Mouse (Mus musculus) brain, embryonic 18.5 days (tissue): Measurements from ENCODE around the gene Trmt13.
A peak's percentile ranks its signal among the peaks of the same experiment; 100 is the strongest.
"Not testable (repeated sequence)": the region's sequence is repeated elsewhere in the genome, so short reads cannot be mapped to it uniquely, and the experiment has no call there.

ENCODE experiments used
- DNase-seq: peaks from one replicate; pipeline ENCODE4 v3.0.0-alpha.2; 2012; ENCODE audit warnings: low read depth, low spot score

Gene Trmt13

DNA sequence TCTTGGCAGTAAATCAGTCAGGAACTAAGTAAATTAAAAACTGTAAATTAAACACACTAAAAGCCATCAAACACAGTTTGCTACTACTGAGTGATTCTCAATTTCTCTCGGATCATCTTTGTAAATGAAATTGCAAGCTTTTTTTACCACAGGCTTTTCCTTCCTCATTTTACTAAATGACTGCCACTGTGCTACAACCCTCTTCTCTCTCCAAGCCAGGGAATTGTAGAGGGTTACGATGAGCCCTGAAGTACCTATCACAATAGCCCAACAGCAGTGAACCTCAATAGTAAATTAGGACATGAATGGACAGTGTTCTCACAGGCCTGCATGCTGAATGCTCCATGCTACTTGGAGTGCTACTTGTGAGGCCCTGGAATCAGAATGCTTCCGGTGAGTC is 19.7 kb upstream of the Trmt13 start:
- DNase-seq: no peak

DNA sequence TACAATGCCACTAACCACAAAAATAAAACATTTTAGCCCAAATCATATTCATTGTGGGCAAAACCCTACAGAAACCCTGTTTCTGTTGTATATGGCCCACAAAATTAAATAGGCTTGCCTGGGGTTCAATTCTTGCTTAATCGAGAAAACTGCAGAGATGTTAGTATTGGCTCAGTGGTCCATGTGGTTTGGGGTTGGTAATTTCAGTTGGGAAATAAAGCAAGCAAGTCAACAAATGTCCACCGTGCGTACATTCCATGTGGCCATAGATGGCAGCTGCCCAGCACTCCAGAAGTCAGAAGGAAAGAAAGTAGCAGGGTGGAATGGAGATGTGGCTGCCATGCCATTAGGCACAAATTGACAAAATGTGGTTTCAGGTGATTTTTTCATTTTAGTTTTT is 18.6 kb upstream of the Trmt13 start:
- DNase-seq: no peak

DNA sequence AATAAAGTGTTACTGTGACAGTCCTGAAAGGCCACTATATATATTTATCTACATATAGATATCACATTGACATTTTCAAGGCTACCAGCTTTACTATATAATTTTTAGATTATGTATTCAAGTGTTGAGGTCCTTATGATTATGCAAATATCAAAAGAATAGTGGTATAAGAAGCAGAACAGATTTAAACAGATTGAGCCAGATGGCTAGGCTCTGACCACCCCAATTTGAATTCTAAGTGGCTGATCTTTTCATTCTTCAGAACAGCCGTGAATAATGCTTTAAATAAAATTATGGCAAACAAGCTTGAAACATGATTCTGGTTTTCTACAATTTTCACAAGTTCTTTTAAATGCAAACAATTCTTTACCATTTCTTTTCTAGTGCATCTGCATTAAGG is 17.1 kb upstream of the Trmt13 start:
- DNase-seq: no peak

DNA sequence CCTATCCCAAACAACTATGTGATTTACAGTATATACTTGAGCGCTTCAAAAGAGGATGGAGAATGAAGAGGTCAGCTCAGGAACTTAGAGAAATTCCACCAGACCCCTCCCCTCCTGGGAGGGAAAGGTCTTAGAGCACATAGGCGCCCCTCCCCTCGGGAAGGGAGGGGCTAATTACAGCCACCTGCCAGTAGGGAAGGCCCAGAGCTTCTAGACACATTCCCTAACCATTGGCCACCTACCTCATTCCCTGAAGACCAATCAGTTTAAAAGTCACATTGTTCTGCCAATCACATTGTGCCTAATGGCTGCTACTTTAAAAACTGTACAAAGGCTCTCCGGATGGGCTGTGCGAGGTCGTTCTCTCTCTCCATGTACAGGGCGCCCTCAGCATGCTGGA is 8.3 kb upstream of the Trmt13 start:
- DNase-seq: no peak

DNA sequence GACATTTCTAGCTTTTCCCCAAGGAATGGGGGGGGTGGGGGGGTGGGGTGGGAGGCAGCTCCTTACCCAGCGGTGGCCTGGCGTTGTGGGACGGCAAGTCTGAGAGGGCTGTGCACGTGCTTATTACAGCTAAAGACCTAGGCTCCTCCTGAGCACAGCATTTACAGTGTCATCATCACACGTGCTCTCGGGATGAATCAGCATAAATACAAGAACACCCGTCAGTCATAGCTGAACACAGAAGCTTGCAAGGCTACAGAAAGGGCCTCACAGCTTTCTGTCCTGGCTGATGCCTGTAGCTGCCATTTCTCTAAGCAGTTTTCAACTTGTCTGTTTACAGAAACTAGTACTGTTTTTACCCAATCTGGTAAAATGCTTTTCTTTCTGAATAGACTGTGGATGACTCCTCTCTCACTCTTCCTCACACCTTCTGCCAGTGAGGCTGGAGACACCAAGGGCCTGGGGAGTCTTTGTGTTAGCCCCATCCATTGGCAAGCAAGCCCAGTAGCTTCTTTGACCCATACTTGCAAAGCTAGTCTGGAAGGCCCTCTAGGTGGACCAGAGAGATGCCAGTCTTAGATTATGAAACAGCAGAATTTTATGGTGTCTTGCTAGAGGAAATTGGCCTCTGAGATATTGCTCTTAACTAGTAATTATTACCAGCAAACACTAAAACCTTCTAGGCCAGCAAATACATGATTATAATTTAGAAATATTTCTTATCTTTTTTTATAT is 6.4 kb upstream of the Trmt13 start:
- DNase-seq: no peak

DNA sequence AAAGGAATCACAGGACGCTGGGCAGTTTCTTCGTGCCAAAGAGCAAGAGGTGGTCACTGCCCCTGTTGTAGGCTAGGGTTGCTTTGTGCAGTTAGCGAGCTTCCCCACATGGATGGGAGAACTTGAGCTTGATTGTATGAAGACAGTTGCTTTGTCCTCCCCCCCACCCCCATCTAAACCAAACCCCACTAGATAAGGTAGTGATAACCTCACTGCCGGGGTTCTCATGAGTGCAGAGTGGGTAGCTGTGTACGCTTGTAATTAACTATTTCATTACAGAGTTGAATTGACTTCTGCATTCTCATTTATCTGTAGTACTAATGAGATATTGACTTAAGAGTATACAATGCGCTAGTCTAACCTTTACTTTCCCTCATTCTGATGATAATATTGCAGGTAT is 4.5 kb upstream of the Trmt13 start:
- no peak for DNase-seq

DNA sequence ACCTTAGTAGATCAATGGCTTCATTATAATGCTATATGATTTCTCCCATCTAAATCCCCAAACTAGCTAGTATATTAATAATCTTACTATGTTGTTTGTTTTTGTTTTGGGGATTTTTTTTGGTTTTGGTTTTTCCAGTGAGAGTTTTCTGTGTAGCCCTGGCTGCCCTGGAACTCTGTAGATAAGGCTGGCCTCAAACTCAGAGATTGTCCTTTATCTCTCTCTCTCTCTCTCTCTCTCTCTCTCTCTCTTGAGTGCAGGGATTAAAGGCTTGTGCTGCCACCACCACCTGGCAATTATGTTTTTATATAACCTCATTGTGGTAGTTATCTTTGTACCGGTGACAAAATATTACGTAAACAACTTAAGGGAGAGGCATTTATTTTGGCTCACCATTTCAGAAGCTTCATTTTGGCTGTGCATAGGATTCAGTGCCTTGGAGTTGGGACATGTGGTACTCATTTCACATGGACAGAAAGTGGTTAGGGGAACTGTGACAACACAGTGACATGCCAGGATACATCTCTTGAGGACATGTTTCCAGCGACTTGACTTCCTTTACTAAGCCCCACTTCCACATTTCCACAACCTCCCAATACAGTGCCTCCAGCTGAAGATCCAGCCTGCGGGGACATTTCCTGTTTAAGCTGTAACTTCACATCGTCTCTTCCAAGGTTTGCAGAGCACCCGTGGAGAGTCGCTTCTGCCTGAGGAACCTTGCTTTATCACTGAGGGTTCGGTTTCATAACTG is 1.1 kb upstream of the Trmt13 start:
- no peak for DNase-seq

DNA sequence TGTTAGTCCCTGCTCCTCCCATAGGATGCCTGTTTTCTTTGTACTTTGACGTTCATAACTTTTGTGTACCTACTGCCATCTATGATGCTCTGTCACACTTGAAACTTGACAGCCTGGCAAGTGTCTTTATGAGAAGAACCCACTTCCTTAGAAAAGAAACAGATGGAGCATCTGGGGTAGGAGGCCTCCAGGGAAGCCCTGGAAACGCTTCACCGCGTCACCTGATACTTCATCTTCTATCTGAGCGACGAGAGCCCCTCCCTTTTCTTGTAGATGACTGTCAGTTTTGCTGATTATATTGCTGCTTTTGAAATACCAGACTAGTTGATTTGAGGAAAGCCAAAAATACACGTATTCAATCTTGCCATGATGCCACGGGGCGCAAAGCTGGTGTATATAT is 9.8 kb downstream of the Trmt13 start:
- DNase-seq: no peak

DNA sequence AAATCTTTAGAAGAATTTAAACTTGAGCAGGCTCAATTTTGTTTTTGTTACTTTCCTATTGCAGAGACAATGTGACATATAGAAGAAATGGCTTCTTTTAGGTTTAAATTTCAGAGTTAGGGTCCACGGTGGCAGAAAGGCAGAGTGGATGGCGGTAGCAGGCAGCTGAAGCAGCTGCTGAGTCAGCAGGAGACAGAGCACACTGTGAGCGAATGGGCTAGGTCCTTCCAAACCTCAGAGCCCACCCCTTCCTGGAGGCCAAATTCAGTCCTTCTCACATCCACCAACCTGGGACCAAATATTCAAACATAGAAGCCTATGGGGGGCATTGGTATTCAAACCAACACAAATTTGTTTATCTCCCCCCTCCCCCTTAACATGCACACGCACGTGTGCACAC is 12.6 kb downstream of the Trmt13 start:
- DNase-seq: no peak

DNA sequence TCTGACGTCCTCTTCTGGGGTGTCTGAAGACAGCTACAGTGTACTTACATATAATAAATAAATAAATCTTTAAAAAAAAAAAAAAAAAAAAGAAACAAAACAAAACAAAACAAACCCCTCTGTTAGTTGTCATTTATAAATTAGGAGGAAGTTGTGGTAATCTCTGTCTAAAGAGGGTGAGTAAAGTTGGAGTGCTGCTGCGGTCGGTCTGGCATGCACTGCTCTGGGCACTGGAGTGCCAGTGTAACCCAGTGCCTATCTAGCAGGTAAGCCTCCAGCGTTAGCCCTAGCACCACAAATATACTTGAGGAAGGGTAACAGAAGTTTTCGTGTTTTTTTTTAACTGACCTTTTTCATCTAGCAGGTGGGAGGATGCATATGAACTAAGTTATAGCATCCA is 13.4 kb downstream of the Trmt13 start:
- no peak for DNase-seq

DNA sequence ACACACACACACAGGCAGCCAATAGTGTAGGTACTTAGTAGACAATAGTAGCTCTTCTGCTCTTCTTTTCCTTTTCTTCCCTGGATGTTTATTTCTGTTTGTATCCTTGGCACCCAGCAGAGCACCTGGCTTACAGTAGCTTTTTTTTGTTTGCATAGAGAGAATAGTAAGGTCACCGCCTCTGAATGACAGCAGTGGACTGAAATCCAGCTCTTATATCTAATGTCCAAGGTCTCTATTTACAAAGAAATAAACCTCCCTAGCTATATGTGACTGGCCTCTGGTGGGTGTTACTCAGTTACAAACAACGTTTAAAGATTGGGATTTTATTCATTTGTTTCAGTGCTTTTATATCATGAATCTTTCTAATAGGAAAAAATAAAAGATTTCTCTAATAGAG is 14.7 kb downstream of the Trmt13 start:
- no peak for DNase-seq

DNA sequence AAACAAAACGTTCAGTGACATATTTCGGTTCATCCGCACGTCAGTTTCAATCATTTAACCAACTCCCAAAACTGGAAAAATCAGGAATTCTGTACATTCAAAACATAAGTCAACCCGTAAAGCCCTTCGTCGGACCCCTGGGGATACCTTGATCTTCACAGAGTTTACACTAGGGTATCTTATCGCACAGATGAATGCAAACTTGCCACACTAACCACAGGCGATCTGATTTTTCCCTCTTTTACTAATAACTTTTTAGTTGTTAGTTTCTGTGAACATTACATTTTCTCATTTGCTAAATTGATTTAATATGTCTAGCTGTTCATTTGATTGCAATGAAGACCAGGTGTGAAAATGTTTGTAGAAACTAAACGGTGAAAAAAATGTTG is 18.8 kb downstream of the Trmt13 start:
- DNase-seq: no peak

DNA sequence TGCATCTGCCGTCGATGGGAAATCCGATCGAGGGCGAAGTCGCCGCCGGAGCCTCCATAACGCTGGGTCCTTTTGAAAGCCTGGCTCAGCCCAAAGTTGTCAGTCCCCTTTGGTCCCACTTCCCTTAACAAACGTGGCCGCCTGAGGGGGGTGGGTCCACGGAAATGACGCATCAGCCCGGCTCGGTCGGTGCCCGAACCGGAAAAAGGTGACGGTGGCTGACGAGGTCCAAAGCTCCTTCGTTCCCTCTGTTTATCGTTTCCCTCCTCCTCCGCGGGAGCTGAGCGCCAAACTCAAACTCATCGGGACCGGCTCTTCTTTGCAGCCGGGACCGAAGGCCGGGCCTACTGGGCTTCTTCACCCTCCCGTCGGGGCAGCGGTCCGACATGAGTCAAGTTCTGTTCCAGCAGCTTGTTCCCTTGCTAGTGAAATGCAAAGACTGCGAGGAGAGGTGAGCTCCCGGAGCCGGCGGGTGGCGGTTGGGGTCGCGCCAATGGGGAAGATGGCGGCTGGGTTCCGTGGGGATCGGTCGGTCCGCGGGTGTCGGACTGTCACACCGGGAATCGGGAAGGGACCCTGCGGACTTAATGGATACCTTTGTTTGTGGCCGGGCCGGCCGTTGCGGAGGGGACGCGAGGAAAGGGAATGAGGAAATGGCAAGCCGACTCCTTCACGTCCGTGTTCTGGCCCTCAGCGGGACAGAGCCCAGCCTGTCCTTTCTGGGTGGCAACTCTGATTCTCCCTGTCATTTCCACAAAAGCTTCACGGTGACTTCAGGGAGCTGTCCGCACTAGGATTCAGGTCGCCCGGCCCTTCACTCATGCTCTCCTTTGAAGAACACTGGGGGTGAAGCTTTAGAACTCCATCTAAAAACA is 19.4 kb downstream of the Trmt13 start, which contains the start of gene Sass6:
TSS of gene Sass6 (plus strand) at position 255 of the 875 bp plus-strand sequence.
- DNase-seq: peak; percentile 95

DNA sequence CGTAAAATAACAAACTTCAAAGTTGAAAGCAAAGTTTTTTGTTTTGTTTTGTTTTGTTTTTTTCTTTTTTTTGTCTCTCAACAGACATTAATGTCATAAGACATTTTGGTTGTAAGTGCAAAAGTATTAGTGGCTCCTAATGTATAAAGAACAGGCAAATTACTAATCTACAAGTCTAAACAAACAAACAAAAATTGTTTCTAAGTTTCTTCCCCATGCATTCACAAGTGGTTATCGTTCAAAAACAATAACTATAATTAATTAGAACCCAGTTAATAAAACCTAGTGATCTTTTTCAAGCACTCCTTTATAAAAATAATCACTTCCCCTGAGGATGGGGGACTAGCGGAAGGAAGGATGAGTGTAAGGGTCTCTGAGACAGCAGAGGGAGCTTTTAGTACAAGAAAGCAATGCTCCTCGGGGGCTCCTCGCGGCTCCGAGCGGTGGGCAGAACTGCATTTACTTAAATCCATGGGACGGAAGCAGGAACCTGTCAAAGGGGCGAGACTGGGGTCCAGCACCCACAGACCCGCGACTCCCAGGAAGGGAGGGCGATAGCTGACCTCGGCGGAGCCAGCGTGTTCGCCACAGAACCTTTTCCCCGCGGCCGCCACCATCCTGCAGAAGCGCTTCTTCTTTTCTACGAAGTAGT is 20.2 kb downstream of the Trmt13 start:
- DNase-seq: peak; percentile 51

DNA sequence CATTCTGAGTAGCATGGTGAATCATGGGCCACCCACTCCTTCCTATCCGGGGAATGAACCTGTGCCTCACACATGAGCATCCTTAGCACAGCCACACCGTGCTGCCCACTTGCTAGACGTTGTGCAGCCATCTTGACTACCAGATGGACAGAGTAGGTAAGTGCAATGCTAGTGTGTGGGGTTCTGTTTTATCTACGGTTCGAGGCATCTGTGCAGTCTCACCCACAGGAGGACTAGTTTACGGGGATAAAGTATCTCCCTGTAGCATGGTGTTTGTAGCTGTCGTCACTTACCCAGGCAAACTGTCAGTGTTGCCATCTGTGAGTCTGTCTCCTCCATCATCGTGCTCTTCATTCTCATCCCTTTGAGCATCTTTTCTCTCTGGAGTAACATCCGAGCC is 32.2 kb downstream of the Trmt13 start:
- no peak for DNase-seq

DNA sequence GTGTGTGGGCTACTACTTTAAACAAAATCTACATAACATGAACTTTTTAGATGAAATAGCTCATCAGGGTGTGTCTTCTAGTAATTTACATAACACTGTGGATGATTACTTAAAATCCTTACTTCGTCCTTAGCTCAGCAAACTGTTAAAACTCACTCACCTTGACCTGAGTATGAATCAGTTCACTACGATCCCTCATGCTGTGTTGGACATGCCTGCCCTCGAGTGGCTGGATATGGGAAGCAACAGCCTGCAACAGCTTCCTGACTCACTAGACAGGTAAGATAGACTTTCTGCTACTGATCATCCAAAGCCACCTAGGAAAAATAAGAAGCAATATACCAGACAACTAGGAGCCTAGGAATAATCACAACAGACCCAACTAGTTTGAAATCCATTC is 37.1 kb downstream of the Trmt13 start:
- DNase-seq: no peak

DNA sequence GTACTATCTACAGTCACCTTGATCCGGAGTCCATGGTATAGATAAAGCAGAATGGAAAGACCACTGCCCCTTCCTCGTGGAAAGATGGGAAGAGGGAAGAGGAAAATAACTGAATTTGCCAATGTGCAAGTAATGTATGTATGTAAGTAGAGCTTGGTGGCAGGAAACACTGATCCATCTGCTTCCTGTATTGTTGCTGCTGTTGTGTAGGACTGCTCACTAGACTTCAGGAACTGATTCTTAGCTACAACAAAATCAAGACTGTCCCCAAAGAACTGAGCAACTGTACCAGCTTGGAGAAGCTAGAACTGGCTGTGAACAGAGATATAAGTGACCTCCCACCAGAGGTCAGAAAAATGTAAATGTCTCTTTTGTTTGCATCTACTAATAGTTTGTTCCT is 43.8 kb downstream of the Trmt13 start:
- no peak for DNase-seq

DNA sequence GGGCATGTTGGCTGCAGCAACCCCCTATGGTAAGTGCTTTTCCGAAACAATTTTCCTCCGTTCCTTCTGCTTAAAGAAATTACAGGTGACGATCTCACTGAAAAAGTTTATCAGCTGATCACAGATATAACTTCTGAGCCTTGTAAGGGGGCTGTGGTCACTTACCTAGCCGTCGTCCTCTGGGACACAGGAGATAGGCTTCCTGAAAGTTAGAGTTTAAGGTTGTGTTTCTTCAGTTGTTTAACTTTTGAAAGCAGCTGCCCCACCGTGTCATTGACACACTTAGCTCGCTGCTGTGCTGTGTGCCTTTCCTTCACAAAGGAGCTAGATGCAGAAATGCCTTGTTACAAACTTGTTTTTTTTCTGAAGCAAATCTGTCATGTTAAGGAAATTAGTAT is 51.3 kb downstream of the Trmt13 start:
- DNase-seq: no peak

DNA sequence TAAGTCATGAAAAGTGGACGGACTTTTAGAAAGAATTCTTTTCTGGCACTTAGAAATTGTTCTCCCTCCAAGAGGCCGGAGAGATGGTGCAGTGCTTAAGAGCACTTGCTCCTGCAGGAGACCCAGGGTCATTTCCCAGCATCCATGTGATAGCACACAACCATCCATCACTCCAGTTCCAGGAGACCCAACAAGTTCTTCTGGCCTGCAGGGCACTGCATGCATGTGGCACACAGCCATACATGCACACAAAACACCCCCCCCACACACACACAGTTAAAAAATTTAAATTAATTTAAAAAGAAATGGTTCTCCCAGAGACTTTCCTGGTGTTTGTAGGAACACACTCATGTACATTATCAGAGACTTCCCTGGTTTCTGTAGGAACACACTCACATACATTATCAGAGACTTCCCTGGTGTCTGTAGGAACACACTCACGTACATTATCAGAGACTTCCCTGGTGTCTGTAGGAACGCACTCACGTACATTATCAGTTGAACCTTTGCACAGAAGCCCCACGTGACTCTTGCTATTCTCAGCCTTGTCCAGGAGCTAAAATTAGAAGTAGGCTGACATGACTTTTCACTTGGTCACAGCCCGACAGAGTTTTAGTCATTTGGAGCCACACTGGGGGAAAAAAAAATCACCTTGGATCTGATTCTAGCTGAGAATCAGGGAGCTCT is 51.8 kb downstream of the Trmt13 start, which contains the start of gene Lrrc39:
TSS of gene Lrrc39 (plus strand) at position 566 of the 687 bp plus-strand sequence.
- no peak for DNase-seq

DNA sequence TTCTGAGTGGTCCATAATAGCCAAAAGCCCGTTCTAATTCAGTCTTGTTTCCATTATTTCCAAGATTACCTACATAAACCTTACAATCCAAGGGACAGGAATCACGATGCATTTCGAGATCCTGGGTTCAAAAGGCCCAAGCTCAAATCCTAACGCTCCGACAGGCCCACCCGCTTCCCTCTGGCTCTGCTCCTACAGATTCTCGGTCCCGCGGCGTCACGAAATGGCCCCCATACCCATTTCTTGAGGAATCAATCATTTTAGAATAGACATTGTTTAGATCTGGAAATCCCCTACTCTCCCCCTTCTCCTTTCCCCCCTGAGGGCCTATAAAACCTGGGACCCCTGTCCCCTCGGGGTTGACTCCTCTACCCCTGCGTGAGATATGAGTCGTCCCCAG is 53.1 kb downstream of the Trmt13 start:
- DNase-seq: not testable (repeated sequence)

DNA sequence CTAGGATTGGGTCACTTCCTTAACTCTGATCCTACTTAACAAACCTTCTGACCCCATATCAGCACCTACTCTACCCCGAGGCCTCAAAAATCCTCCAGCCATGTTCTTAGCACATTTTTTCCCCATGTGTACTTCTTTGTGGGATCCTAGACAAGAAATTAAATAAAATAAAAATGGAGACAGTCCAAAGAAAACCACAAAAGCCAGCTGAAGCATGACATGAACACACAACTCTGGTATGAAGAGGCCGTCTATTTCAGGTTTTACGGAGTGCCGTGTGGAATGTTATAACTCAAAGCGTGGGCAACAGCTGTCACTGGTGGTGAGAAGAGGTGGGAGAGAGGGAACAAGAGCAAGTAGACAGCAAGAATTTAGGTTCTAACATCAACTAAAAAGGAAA is 63.0 kb downstream of the Trmt13 start:
- no peak for DNase-seq
